Mouse (Mus musculus) ovary, adult 18-20 months (tissue): ENCODE results near the gene Gatd1.
"Not testable (repeated sequence)": the region's sequence is repeated elsewhere in the genome, so short reads cannot be mapped to it uniquely, and the experiment has no call there.

ENCODE experiments used
- DNase-seq: peaks from one replicate; pipeline ENCODE4 v3.0.0; 2022; ENCODE audit warnings: low spot score, mixed read lengths

The Gatd1 gene

GRCm38 (mm10) chr7:141428701-141429100 is 14.8 kb upstream of the Gatd1 start:
- DNase-seq, result no peak

DNA sequence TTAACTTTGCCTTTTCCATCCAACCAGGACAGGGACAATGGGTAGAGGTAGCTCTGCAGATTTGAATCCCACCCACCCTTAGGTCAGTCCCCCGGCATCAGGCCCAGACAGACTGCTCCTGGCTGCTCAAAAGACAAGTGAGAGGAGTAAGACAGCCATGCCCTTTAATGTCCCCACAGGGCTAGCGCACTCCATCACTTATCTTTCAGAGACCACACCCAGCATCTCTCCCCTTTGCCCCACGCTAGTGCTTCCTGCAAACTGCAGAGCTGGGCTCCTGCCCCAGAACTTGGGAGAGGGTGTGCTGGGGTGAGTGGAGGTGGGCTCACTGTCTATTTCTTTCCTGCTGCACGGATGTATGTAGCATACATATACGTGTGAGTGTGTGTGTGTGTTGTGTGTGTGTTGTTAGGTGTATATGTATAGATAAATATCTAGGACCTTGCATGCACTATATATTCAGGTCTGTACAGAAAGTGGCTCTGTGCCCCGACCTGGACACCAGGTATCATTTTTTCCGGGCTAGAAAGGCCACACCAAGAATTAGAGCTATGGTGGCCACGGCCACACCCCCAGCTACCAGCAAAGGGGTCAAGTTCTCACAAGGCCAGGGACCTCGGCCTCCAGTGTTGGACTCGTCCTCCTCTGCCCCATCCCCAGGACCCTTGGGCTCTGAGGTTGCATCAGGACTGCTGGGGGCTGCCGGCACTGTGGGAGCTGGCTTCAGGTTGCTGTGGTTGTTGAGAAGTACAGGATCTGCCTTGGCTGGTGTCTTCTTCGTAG is 13.2 kb upstream of the Gatd1 start:
- no peak for DNase-seq

- no peak for DNase-seq
Observed at GRCm38 (mm10) chr7:141423811-141424210, 9.9 kb upstream of the Gatd1 start.

DNA sequence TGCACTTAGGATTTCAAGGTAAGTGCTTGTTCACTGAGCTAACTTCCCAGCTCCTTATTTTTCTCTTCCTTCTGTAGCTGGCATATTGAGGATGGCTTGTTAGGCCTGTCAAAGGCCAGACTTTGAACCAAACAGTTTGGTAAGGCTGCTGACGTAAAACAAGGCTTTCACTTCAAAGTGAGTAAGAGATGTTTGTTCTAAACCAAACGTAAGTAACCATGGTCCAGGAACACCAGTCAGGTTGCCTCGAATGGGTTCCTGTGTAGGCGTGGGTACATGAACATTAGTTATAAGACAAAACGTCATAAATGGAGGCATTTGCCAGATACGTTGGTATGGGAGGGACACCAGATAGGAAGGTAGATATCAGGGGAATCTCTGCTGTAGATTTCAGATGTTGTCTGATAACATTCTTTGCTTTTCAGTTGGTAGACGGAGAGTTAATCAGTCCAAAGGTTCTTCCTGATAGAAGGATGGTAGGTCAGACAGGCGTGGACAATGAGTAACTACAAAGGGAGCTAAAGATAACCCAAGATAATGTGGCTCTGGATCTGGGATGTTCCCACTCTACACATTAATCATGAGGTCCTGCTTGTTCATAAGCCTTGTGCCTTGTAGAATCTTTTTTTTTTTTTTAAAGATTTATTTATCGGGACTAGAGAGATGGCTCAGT is 6.2 kb upstream of the Gatd1 start:
- no peak for DNase-seq

DNA sequence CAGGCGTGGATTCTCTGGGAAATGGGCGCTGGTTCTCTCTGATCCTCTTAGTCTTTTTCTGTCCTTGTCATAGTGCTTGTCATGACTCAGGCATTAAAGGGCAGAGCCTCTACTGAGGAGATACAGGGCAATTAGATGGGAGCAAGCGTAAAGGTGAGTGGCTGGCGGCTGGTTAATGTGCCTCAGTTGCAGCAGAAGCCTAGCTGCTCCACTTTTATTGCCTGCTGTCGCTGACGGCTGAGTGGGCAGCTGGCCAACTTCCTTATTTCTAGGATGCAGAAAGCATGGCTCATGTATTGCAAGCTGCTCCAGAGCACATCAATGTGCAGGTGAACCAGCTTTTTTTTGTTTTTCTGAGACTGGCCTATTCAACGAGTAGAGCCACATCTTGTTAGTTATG is 5.0 kb upstream of the Gatd1 start:
- DNase-seq, result no peak

DNA sequence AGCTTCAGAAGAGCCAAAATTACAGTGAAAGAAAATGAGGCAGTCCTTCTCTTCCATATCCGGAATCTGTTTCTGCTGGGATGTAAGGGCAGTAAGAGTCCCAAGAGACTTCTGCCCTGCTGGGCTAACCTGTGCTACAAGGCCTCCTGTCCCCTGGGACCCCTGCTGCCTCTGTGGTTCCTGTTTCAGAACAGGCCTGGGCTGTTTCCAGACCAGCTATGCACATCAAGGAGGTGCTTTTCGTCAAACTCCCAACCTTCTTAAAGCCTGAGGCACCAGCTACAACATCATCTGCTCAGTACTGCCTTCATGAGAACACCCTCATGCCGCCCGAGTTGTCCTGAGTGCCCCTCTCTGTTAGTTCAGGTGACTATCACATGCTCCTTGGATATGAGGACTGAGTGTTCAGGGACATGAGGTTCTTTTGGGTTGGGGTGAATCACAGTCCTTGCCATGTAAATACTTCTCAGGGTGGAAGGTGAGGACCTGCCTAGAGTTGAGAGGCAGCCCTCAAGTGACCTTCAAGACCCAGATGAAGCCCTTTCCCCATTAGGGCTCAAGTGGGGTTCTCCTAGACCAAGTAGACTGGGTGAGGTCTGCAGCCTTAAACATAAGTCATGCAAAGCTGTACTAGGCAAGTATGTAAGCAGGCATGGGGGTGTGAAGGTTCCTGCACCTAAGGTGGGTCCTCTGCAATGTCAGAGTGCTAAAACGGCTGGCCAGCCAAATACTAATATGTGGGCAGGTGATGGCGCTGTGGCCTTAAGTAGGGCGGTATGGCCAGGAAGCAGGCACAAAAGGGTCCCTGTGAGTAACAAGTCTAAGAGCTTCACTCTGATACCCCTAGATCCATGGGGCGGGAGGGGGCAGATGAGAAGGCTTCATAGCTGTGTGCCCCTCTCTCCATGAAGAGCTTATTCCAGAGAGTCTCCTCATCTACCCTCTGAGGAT is 4.1 kb upstream of the Gatd1 start:
- no peak for DNase-seq

GRCm38 (mm10) chr7:141416144-141416841 is 2.4 kb upstream of the Gatd1 start:
- DNase-seq, result no peak

GRCm38 (mm10) chr7:141413331-141413730 is 605 bp downstream of the Gatd1 start:
- DNase-seq, result no peak

DNA sequence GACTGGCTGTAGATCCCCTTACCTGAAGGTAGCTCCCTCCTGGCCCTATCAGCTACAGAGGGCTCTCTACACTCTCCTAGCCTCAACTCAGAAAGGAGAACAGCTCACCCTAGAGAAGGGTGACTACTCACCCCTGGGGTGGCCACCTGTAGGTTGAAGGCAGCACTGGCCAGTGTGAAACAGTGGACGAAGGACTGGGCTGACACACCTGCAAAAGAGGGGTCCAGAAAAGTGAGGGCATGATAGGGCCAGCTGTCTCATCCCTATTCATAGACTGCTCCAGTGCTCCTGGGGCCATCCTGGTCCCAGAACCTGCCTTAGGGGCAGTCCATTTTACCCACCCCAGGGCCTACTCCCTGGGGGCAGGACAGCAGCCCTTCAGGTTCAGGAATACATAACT is 2.3 kb downstream of the Gatd1 start:
- DNase-seq, result no peak

- no peak for DNase-seq
Observed at GRCm38 (mm10) chr7:141410631-141411030, 3.3 kb downstream of the Gatd1 start.

DNA sequence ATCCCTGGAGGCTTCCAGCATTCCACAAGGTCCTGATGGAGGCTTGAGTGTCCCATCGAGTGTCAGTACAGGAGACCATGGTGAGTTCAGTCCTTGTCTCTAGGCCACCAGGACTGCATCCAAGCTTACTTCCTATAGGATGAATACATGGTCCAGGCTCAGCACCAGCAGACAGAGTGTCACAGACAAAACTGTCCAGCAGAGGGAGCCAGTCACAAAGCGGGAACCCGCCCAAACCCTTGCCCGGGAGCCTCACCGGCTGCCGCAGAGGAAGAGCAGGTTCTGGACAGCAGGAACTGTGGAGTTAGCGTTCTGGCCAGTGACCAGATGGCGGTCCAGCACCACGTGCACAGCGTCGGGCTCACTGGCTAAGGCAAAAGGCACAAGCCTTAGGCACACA is 5.1 kb downstream of the Gatd1 start:
- peak; percentile 68 for DNase-seq

- DNase-seq, result not testable (repeated sequence)
Observed at GRCm38 (mm10) chr7:141407670-141408069, 6.3 kb downstream of the Gatd1 start.

DNA sequence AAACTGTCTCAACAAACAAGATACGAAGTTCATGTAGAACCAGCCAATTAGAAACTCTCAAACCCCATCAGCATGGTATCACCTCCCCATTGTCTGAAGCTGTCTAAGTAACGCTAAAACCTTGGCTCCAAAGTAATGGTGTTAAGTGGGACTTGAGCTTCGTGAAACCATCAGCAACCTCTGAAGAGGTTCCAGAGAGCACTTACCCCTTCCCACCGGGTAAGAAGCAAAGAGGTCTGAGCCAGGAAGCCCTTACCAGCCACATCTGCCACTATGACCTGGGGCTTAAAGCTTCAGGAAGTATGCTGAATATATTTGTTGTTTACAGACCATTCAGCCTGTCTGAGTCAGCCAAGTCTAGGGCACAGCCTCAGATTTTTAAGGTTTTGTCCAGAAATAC is 8.5 kb downstream of the Gatd1 start:
- no peak for DNase-seq

DNA sequence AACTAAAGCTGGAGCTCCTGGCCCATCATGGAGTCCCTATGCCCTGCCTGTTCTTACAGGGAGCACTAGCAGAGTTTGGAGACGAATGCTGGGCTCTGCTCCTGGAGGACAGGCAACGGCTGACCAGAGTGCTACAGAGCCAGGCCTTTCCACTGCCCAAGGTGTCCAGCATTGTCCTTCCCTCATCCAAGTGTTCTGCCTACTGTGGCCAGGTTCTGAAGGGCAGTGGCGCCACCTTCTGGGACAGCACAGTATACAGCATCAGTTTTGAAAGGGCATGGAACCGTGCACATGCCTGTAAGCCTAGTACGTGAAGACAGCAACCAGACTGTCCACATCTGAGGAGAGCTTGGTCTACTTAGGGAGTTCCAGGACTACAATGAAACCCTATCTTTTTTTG is 10.6 kb downstream of the Gatd1 start:
- DNase-seq, result peak; percentile 40

DNA sequence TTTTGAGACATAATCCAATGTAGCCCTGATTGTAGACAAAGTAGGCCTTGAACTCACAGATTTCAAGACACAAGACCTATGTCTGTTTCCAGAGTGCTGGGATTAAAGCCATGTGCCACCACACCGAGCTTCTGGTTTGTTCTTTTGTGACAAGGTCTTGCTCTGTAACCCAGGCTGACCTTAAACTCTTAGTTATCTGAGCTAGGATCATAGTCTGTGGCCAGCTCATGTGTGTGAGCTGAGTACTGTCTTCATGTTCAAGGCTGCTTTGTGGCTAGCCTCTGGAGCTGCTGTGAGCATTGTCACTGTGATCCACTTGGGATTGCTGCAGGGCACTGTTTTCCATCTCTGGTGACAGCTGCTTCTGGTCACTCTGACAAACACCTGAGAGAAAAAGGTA is 18.6 kb downstream of the Gatd1 start:
- no peak for DNase-seq

DNA sequence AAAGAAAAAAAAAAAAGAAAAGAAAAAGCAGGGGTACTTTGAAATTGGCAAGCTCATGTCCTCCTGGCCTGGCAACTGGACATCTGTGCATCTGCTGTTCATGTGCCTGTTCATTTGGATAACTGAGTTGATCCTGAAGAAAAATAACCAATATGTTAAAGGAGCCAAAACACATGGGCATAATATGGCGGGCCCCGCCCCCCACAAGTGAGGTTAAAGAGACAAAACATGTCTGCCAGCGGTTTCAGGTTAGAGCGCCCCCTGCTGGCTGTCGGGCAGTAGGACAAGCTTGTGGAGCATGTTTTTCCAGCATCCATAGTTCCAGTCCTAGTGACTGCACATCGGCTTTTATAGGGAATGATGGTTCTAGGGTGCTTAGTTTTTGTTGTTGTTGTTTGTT is 19.2 kb downstream of the Gatd1 start:
- DNase-seq, result no peak

DNA sequence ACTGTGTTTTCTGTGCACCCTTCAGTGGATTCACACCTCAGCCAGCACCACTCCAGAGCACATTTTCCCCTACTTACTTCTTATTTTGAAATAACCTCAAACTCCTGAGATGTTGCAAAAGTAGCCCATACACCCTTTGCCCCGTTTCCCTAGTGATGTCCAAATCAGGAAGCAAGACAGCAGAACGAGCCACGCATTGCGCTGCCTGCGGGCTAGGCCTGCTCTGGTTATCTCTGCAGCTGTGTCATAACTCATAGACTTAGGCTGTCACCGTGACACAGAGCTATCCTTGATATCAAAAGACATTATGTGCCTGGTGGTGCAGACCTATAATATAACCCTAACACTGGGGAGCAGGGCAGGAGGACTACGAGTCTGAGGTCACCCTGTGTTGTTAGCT is 19.8 kb downstream of the Gatd1 start:
- no peak for DNase-seq

- DNase-seq, result no peak
Observed at GRCm38 (mm10) chr7:141392552-141393222, 21.2 kb downstream of the Gatd1 start.

GRCm38 (mm10) chr7:141391625-141392551 is 22.0 kb downstream of the Gatd1 start, which contains the start of gene Taldo1:
Taldo1 (plus strand) TSS chr7:141392199.
- peak; percentile 91 for DNase-seq
